Mouse (Mus musculus) C2C12 (cell line): ENCODE measurements around the gene Psmd9. TPM values are rescaled to one million over a fixed set of nuclear protein-coding genes. Genes with fewer than 3 reads are reported as not detected.

ENCODE experiments used
- H3K27me3 ChIP-seq: one replicate; pipeline ENCODE4 v1.6.1; 2011; ENCODE audit not compliant: control insufficient read depth, insufficient read depth, insufficient read length
- H3K36me3 ChIP-seq: one replicate; pipeline ENCODE4 v1.6.1; 2011; ENCODE audit not compliant: control insufficient read depth, insufficient read depth
- H3K4me3 ChIP-seq: one replicate; pipeline ENCODE4 v1.5.1; 2011; ENCODE audit warnings: mild to moderate bottlenecking, control low read depth; ENCODE audit not compliant: poor library complexity, insufficient read depth, severe bottlenecking
- H3K79me2 ChIP-seq: one replicate; pipeline ENCODE4 v1.6.1; 2011; ENCODE audit not compliant: control insufficient read depth, insufficient read depth
- H3K79me3 ChIP-seq: one replicate; pipeline ENCODE4 v1.6.1; 2011; ENCODE audit warnings: low read depth, control low read depth
- H3ac ChIP-seq: one replicate; pipeline ENCODE3; 2011; ENCODE audit warnings: low read depth; ENCODE audit not compliant: control insufficient read depth, insufficient read length
- CEBPB ChIP-seq: IDR thresholded peaks from one replicate; pipeline ENCODE4 v1.6.1; 2011; ENCODE audit warnings: low read depth, mild to moderate bottlenecking, control low read depth, moderate library complexity
- CTCF ChIP-seq: IDR thresholded peaks from one replicate; pipeline ENCODE4 v1.5.1; 2011; ENCODE audit not compliant: control insufficient read depth, insufficient read depth, insufficient read length
- FOSL1 ChIP-seq: IDR thresholded peaks from one replicate; pipeline ENCODE4 v1.8.0; 2011; ENCODE audit warnings: mild to moderate bottlenecking, low read length; ENCODE audit not compliant: poor library complexity, insufficient read depth, severe bottlenecking
- MAX ChIP-seq: IDR thresholded peaks from one replicate; pipeline ENCODE4 v1.6.1; 2011; ENCODE audit warnings: mild to moderate bottlenecking, control low read depth
- MYOD1 ChIP-seq: IDR thresholded peaks from one replicate; pipeline ENCODE4 v1.6.1; 2011; ENCODE audit warnings: low read depth; ENCODE audit not compliant: control insufficient read depth, insufficient read length
- MYOG ChIP-seq: IDR thresholded peaks from one replicate; pipeline ENCODE4 v1.6.1; 2011; ENCODE audit not compliant: control insufficient read depth, insufficient read length; ENCODE audit errors: extremely low read depth
- USF1 ChIP-seq: IDR thresholded peaks from one replicate; pipeline ENCODE4 v1.6.1; 2011; ENCODE audit warnings: low read depth, mild to moderate bottlenecking, control low read depth, moderate library complexity
- polyA plus RNA-seq: library from polyadenylated mRNA; unstranded; fragments of >200 nt; fragmentation: generic; extraction: Trizol; gene quantifications from one replicate; pipeline ENCODE4 v1.2.1, GENCODE M21; 2012; ENCODE audit warnings: missing spikeins

The Psmd9 gene
- polyA plus RNA-seq, 1 experiment, result 33.2 TPM

- TF ChIP-seq CTCF (no peak), CEBPB (no peak), MAX (no peak), MYOG (no peak), MYOD1 (no peak), FOSL1 (no peak), USF1 (no peak)
- H3K36me3 ChIP-seq, result no peaks in the 10 kb centered on the region
- H3K79me3 ChIP-seq, result no peaks in the 10 kb centered on the region
- H3K79me2 ChIP-seq, result no peaks in the 10 kb centered on the region
- H3K27me3 ChIP-seq, result peaks cover 12% of the 10 kb centered on the region
- no peak overlapping the region for H3ac ChIP-seq
- no peak overlapping the region for H3K4me3 ChIP-seq
Measured at GRCm38 (mm10) chr5:123187306-123187705, 18.1 kb downstream of the Psmd9 start.

- H3K27me3 ChIP-seq, result peaks cover 8% of the 10 kb centered on the region
- TF ChIP-seq FOSL1 (no peak), CTCF (no peak), MYOG (no peak), CEBPB (no peak)
- H3K4me3 ChIP-seq, result no peak overlapping the region
- no peaks in the 10 kb centered on the region for H3K79me2 ChIP-seq
- H3K79me3 ChIP-seq, result no peaks in the 10 kb centered on the region
- no peaks in the 10 kb centered on the region for H3K36me3 ChIP-seq
- H3ac ChIP-seq, result no peak overlapping the region
Measured at GRCm38 (mm10) chr5:123190912-123191311, 21.7 kb downstream of the Psmd9 start.

- H3K27me3 ChIP-seq, result peaks cover 8% of the 10 kb centered on the region
- H3K79me3 ChIP-seq, result no peaks in the 10 kb centered on the region
- H3K79me2 ChIP-seq, result no peaks in the 10 kb centered on the region
- H3ac ChIP-seq, result no peak overlapping the region
- H3K36me3 ChIP-seq, result no peaks in the 10 kb centered on the region
- no peak for TF ChIP-seq MYOG
- TF ChIP-seq USF1, result no peak
- no peak for TF ChIP-seq CTCF
- no peak overlapping the region for H3K4me3 ChIP-seq
Measured at GRCm38 (mm10) chr5:123191427-123191826, 22.2 kb downstream of the Psmd9 start.

GRCm38 (mm10) chr5:123192606-123193150 lies 23.5 kb downstream of the Psmd9 start:
- TF ChIP-seq MAX (no peak), CTCF (no peak)
- H3K4me3 ChIP-seq, result no peak overlapping the region
- no peaks in the 10 kb centered on the region for H3K36me3 ChIP-seq
- no peaks in the 10 kb centered on the region for H3K79me3 ChIP-seq
- H3K27me3 ChIP-seq, result peaks cover 13% of the 10 kb centered on the region
- H3ac ChIP-seq, result no peak overlapping the region
- no peaks in the 10 kb centered on the region for H3K79me2 ChIP-seq

- H3K36me3 ChIP-seq, result no peaks in the 10 kb centered on the region
- no peak overlapping the region for H3K4me3 ChIP-seq
- no peaks in the 10 kb centered on the region for H3K79me2 ChIP-seq
- H3ac ChIP-seq, result no peak overlapping the region
- H3K79me3 ChIP-seq, result no peaks in the 10 kb centered on the region
- TF ChIP-seq MYOD1 (no peak), FOSL1 (no peak)
- H3K27me3 ChIP-seq, result peaks cover 13% of the 10 kb centered on the region
Measured at GRCm38 (mm10) chr5:123193436-123193835, 24.2 kb downstream of the Psmd9 start.

GRCm38 (mm10) chr5:123194856-123195255 lies 25.6 kb downstream of the Psmd9 start:
- no peaks in the 10 kb centered on the region for H3K79me2 ChIP-seq
- H3K36me3 ChIP-seq, result no peaks in the 10 kb centered on the region
- H3ac ChIP-seq, result no peak overlapping the region
- peaks cover 8% of the 10 kb centered on the region for H3K27me3 ChIP-seq
- no peak overlapping the region for H3K4me3 ChIP-seq
- H3K79me3 ChIP-seq, result no peaks in the 10 kb centered on the region
- no peak for TF ChIP-seq USF1
- no peak for TF ChIP-seq MYOG
- TF ChIP-seq CTCF, result no peak
- no peak for TF ChIP-seq MYOD1
- no peak for TF ChIP-seq CEBPB
- no peak for TF ChIP-seq FOSL1
- TF ChIP-seq MAX, result no peak
